Mouse (Mus musculus) kidney, embryonic 14.5 days (tissue): ENCODE measurements around the gene Arnt2. TPM values are rescaled to one million over a fixed set of nuclear protein-coding genes. Genes with fewer than 3 reads are reported as not detected.

ENCODE experiments used
- ATAC-seq: fragments of 200-750 bp; cut with Nextera tagmentation; 2 replicates; pipeline ENCODE4 v1.8.0; 2017; ENCODE audit warnings: moderate number of reproducible peaks, mild to moderate bottlenecking, moderate TSS enrichment, moderate library complexity; ENCODE audit not compliant: low FRiP score, low TSS enrichment
- H3K27ac ChIP-seq: fragments of 300-500 bp; sonication (generic); 2 replicates; pipeline ENCODE4 v1.5.1; 2014; ENCODE audit warnings: low read depth, mild to moderate bottlenecking, low read length, moderate library complexity, mixed read lengths
- H3K27me3 ChIP-seq: fragments of 300-500 bp; sonication (generic); 2 replicates; pipeline ENCODE4 v1.6.1; 2014; ENCODE audit warnings: mild to moderate bottlenecking, low read length; ENCODE audit not compliant: control insufficient read depth, insufficient read depth
- H3K36me3 ChIP-seq: fragments of 300-500 bp; sonication (generic); 2 replicates; pipeline ENCODE4 v1.6.1; 2014; ENCODE audit warnings: low read length, mixed read lengths; ENCODE audit not compliant: control insufficient read depth, insufficient read depth
- H3K4me1 ChIP-seq: fragments of 300-500 bp; sonication (generic); 2 replicates; pipeline ENCODE4 v1.6.1; 2014; ENCODE audit warnings: low read length, mixed read lengths; ENCODE audit not compliant: control insufficient read depth, insufficient read depth
- H3K4me2 ChIP-seq: fragments of 300-500 bp; sonication (generic); replicated peaks from 2 replicates; pipeline ENCODE4 v1.6.1; 2014; ENCODE audit warnings: low read depth, mild to moderate bottlenecking, low read length
- H3K4me3 ChIP-seq: fragments of 300-500 bp; sonication (generic); 2 replicates; pipeline ENCODE4 v1.5.1; 2014; ENCODE audit warnings: mild to moderate bottlenecking, low read length
- H3K9ac ChIP-seq: fragments of 300-500 bp; sonication (generic); 2 replicates; pipeline ENCODE4 v1.6.1; 2014; ENCODE audit warnings: low read depth, mild to moderate bottlenecking, low read length, moderate library complexity
- H3K9me3 ChIP-seq: fragments of 300-500 bp; sonication (generic); 2 replicates; pipeline ENCODE4 v1.6.1; 2016; ENCODE audit warnings: low read length; ENCODE audit not compliant: control insufficient read depth
- WGBS: fragments of 180-500 bp; shearing (Covaris S2); extraction: QIAGEN DNeasy Blood & Tissue Kit; methylation state at CpG from one replicate; pipeline ENCODE4 v1.1.7; 2014; 5-methylcytosine and 5-hydroxymethylcytosine counted together
- polyA plus RNA-seq: library from polyadenylated mRNA; unstranded; fragments of >200 nt; fragmentation: Nextera tagmentation; extraction: Ambion mirVana; gene quantifications from 2 replicates; pipeline ENCODE4 v1.2.1, GENCODE M21; 2014

Arnt2 gene
- polyA plus RNA-seq, 1 experiment from 2014 or later = 10.5 TPM

- H3K9me3 ChIP-seq = no peaks in the 10 kb centered on the region
- no peaks in the 10 kb centered on the region for H3K27me3 ChIP-seq
- 82% methylated on average over 10 of the region's 10 CpGs for WGBS
- peaks cover 6% of the 10 kb centered on the region for H3K4me1 ChIP-seq
- ATAC-seq = no peak
- no peak overlapping the region for H3K27ac ChIP-seq
- no peaks in the 10 kb centered on the region for H3K36me3 ChIP-seq
- no peak overlapping the region for H3K4me2 ChIP-seq
- no peak overlapping the region for H3K9ac ChIP-seq
- no peak overlapping the region for H3K4me3 ChIP-seq
Measured at GRCm38 (mm10) chr7:84361086-84361684, 48.8 kb downstream of the Arnt2 start.

DNA sequence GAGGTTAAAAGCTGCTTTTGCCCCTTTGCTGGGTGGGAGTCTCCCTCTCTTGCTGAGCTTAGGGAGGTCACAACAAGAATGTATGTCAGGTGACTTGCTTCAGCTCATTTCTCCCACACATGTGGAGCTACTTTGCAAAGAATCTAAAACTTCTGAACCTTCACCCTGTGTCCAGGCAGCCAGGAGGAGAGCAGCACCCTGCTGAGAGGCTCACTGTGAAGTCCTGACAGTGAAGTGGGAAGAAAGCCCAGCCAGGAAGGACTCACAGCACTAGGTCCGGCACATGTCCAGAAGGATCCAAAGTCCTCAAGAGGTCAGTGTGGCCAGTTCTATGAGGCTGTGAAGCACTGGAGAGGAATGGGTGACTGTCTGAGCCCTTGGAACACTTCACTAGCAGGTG is 51.5 kb downstream of the Arnt2 start:
- Histone ChIP-seq H3K27me3 (no peaks in the 10 kb centered on the region), H3K4me2 (no peak overlapping the region), H3K4me3 (no peak overlapping the region), H3K9ac (no peak overlapping the region), H3K36me3 (0 out of 2 replicates have a peak, but pooled peaks cover 2% of the 10 kb centered on the region), H3K27ac (peak overlapping the region; percentile 43), H3K9me3 (no peaks in the 10 kb centered on the region), H3K4me1 (no peaks in the 10 kb centered on the region)
- 65% methylated on average over 1 of the region's 1 CpGs for WGBS
- ATAC-seq = peak; percentile 71; the same call in 1 of the 2 replicates

DNA sequence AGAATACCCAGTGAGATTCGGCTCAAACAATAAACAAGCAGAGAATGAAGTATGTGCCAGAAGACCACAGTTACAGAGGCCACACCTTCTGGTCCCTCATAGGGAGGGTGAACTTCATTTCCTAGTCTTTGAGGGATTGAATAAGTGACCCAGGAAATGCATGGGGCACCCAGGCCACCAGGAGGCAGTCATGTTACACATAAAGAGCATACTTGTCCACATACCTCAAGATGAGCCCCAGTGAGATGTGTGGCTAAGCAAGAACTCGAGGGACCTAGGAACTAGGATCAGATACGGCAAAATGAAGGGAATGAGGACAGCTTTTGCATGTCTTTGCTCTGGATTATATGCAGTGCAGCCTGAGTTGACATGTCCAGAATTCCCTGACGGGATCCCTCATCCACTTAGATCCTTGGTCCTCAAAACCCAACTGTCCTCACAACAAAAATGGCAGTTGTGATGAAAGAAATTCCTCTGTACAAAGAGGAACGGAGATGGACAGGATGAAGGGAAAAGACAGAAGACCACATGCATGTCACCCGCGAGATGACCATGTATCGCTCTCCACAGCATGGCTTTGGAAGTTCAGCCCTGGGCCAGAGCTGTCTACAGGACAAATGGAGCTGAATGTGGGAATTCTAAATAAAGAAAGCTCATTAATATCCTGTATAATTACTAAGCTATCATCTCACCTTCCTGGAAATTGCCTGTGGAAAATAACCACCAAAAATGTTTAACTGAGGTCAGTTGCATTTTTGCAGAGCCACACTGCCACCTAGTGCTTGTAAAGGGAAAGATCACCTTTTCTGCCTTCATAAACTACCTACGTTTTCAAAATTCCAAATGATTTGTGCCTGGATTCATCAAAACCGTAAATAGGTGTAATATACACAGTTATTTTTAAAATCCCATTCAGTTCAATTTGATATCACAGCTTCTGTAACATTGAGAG is 54.1 kb downstream of the Arnt2 start:
- peak; percentile 50 for ATAC-seq
- Histone ChIP-seq H3K4me2 (no peak overlapping the region), H3K4me1 (no peaks in the 10 kb centered on the region), H3K9ac (0 out of 2 replicates have a peak overlapping the region, but pooled peaks have one; percentile 14), H3K4me3 (no peak overlapping the region), H3K27me3 (no peaks in the 10 kb centered on the region), H3K27ac (no peak overlapping the region), H3K9me3 (no peaks in the 10 kb centered on the region), H3K36me3 (0 out of 2 replicates have a peak, but pooled peaks cover 2% of the 10 kb centered on the region)
- WGBS = 68% methylated on average over 10 of the region's 10 CpGs

DNA sequence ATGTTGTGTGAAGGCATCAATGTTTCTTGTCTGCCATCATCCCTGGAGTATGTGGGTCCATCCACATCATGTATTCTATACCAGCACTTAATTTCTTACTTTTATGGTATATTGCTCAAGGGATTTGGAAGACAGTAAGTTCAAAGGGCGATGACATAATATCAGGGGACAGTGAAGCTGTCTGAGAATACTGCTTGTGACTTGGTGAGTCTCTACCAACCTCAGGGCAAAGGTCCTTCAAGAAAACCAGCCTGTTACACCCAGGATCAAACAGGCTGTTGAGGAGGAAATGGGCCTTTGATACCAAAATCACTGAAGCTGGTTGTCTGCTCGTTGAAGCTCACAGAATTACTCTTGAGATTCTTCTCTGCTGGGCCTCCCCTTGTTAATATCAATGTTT is 55.1 kb downstream of the Arnt2 start:
- H3K27ac ChIP-seq = no peak overlapping the region
- no peaks in the 10 kb centered on the region for H3K4me1 ChIP-seq
- 0 out of 2 replicates have a peak, but pooled peaks cover 2% of the 10 kb centered on the region for H3K36me3 ChIP-seq
- no peak overlapping the region for H3K4me3 ChIP-seq
- H3K9me3 ChIP-seq = no peaks in the 10 kb centered on the region
- 86% methylated on average over 2 of the region's 2 CpGs for WGBS
- no peak for ATAC-seq
- H3K27me3 ChIP-seq = no peaks in the 10 kb centered on the region
- H3K4me2 ChIP-seq = no peak overlapping the region
- no peak overlapping the region for H3K9ac ChIP-seq

DNA sequence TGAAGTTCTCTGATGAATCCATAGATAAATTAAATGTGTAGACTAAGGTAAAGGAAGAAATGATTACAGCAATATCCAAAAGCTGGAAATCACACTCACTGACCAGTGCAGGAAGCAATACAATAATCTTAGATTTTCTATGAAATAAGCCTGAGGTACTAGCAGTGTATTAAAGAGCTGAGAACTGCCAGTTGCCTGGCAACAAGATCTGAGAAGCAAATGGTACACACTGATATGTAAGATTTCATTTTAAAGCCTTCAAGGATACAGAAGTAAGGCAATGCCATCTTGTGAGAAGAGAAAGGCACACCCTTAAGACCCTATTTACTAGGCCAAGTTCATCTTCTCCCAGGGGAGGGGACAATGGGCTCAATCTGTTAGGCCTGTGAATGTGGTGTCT is 59.4 kb downstream of the Arnt2 start:
- peaks cover 2% of the 10 kb centered on the region; the same call in 1 of the 2 replicates for H3K36me3 ChIP-seq
- no peaks in the 10 kb centered on the region for H3K27me3 ChIP-seq
- no peak overlapping the region for H3K4me2 ChIP-seq
- no peaks in the 10 kb centered on the region for H3K9me3 ChIP-seq
- no peaks in the 10 kb centered on the region for H3K4me1 ChIP-seq
- no peak overlapping the region for H3K9ac ChIP-seq
- no peak overlapping the region for H3K27ac ChIP-seq
- H3K4me3 ChIP-seq = no peak overlapping the region
- no peak for ATAC-seq

DNA sequence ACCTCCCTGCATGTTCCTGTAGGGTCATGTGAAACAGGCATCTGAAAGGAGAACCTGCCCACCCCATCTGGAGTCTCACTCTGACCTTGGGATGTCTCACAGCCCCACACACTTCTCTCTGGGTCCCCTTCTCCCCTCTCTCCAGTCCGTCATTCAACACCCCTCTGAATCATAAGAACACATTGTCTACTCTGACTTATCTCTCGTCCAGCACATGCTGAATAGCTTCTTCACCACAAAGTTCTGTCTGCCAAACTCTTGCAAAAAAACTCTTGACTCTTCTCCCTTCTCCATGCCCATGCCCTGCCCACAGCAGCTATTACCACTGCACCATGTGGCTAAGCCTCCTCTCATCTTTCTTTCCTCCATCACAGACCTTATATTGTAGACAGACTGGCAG is 60.0 kb downstream of the Arnt2 start:
- Histone ChIP-seq H3K27me3 (no peaks in the 10 kb centered on the region), H3K4me2 (no peak overlapping the region), H3K27ac (no peak overlapping the region), H3K4me3 (no peak overlapping the region), H3K36me3 (peaks cover 2% of the 10 kb centered on the region; the same call in 1 of the 2 replicates), H3K9me3 (no peaks in the 10 kb centered on the region), H3K4me1 (no peaks in the 10 kb centered on the region), H3K9ac (no peak overlapping the region)
- no peak for ATAC-seq
- WGBS = 87% methylated on average over 2 of the region's 2 CpGs

- Histone ChIP-seq H3K36me3 (no peaks in the 10 kb centered on the region; the same call in 1 of the 2 replicates), H3K27ac (no peak overlapping the region), H3K27me3 (no peaks in the 10 kb centered on the region), H3K4me1 (no peaks in the 10 kb centered on the region), H3K9me3 (0 out of 2 replicates have a peak, but pooled peaks cover under 1% of the 10 kb centered on the region), H3K4me2 (no peak overlapping the region), H3K9ac (no peak overlapping the region), H3K4me3 (no peak overlapping the region)
- no peak for ATAC-seq
- WGBS = 91% methylated on average over 9 of the region's 9 CpGs
Measured at GRCm38 (mm10) chr7:84348145-84348911, 61.6 kb downstream of the Arnt2 start.

- Histone ChIP-seq H3K27me3 (no peaks in the 10 kb centered on the region), H3K9me3 (0 out of 2 replicates have a peak, but pooled peaks cover 3% of the 10 kb centered on the region), H3K4me1 (no peaks in the 10 kb centered on the region), H3K27ac (no peak overlapping the region), H3K36me3 (no peaks in the 10 kb centered on the region; the same call in 1 of the 2 replicates), H3K4me3 (no peak overlapping the region), H3K9ac (no peak overlapping the region), H3K4me2 (no peak overlapping the region)
- 99% methylated on average over 3 of the region's 3 CpGs for WGBS
- no peak for ATAC-seq
Measured at GRCm38 (mm10) chr7:84343160-84343559, 66.8 kb downstream of the Arnt2 start.
